In genomic region chr8:118850381-118850780, GRCm38 (mm10) we compare ENCODE assay signal across 8 mouse cellular contexts.
A peak's percentile ranks its signal among the peaks of the same experiment; 100 is the strongest.
DNase-seq lines count a peak whose midpoint lies in the region; ATAC-seq and TF ChIP-seq lines count a peak whose summit lies in the region.

No protein-coding gene starts in this region.

- intact Hi-C loops in gastrocnemius, postnatal 14 days (cut with DNase I; ENCODE audit: low total_unique reads): loop anchor here (10.0 kb wide), 1 partner anchor 916 kb away; no protein-coding TSS in a partner anchor

- TF ChIP-seq CTCF in lung, adult 2 months (IDR thresholded peaks at IDR 0.05; ENCODE audit: insufficient read depth, low read length): peak; percentile 92

- 30% methylated on average over 6 of the region's 6 CpGs for WGBS in lung, adult 2 months

- DNase-seq in B cell, adult 2 months: peak; percentile 11 to 22
- peak; percentile 54 for DNase-seq in NIH3T3 (ENCODE audit: low read depth)
- peak; percentile 63 to 77 for DNase-seq in cerebellum, postnatal 4 days (ENCODE audit: low spot score in 2 of 2)
- peak; percentile 61 for DNase-seq in gastrocnemius, postnatal 14 days
- DNase-seq in kidney, postnatal 4 days: peak; percentile 74 to 75
- DNase-seq in lung, adult 2 months: peak; percentile 38
- peak; percentile 43 for DNase-seq in skeletal muscle tissue, adult 2 months (ENCODE audit: low read depth, low spot score)

- no peak overlapping the region for H3K4me3 ChIP-seq in lung, adult 2 months (replicated peaks; ENCODE audit: extremely low read depth, low read depth, low read length)

- no peaks in the 10 kb centered on the region for H3K4me1 ChIP-seq in lung, adult 2 months (ENCODE audit: control insufficient read depth, insufficient read depth, low read length)

- no peak for ATAC-seq in erythroid progenitor cell, adult 5-6 weeks (replicated peaks; ENCODE audit: low FRiP score, poor library complexity, severe bottlenecking)

- no peak for TF ChIP-seq POLR2A in lung, adult 2 months (IDR thresholded peaks at IDR 0.05; ENCODE audit: borderline replicate concordance, extremely low read depth, low read depth, low read length)

Comparison
In these comparisons a context has a peak if more than half of its experiments do, and no peak if none do; other contexts are left out.
1. DNase-seq: peak in every context shown above with its lines; median percentile 74 in kidney, postnatal 4 days; 70 in cerebellum, postnatal 4 days; 61 in gastrocnemius, postnatal 14 days; 54 in NIH3T3; 43 in skeletal muscle tissue, adult 2 months; 38 in lung, adult 2 months; 16 in B cell, adult 2 months.